Mouse (Mus musculus) C2C12 (cell line): ENCODE measurements around the gene Vmn2r7.
"Not testable (repeated sequence)": the region's sequence is repeated elsewhere in the genome, so short reads cannot be mapped to it uniquely, and the experiment has no call there.

Experiments
- CEBPB ChIP-seq: IDR thresholded peaks from one replicate; pipeline ENCODE4 v1.6.1; 2011; ENCODE audit warnings: low read depth, mild to moderate bottlenecking, control low read depth, moderate library complexity
- CTCF ChIP-seq: IDR thresholded peaks from one replicate; pipeline ENCODE4 v1.5.1; 2011; ENCODE audit not compliant: control insufficient read depth, insufficient read depth, insufficient read length
- FOSL1 ChIP-seq: IDR thresholded peaks from one replicate; pipeline ENCODE4 v1.8.0; 2011; ENCODE audit warnings: mild to moderate bottlenecking, low read length; ENCODE audit not compliant: poor library complexity, insufficient read depth, severe bottlenecking
- MAX ChIP-seq: IDR thresholded peaks from one replicate; pipeline ENCODE4 v1.6.1; 2011; ENCODE audit warnings: mild to moderate bottlenecking, control low read depth
- MYOD1 ChIP-seq: IDR thresholded peaks from one replicate; pipeline ENCODE4 v1.6.1; 2011; ENCODE audit warnings: low read depth; ENCODE audit not compliant: control insufficient read depth, insufficient read length
- MYOG ChIP-seq: IDR thresholded peaks from one replicate; pipeline ENCODE4 v1.6.1; 2011; ENCODE audit not compliant: control insufficient read depth, insufficient read length; ENCODE audit errors: extremely low read depth
- USF1 ChIP-seq: IDR thresholded peaks from one replicate; pipeline ENCODE4 v1.6.1; 2011; ENCODE audit warnings: low read depth, mild to moderate bottlenecking, control low read depth, moderate library complexity

- TF ChIP-seq CTCF, USF1, MYOD1, MAX, CEBPB, FOSL1, MYOG: not testable (repeated sequence)
Measured at GRCm38 (mm10) chr3:64676069-64676468, 168.5 kb downstream of the Vmn2r7 start.
